Mouse (Mus musculus): Measurements from ENCODE around the gene Ddx42. TPM values are rescaled to one million over a fixed set of nuclear protein-coding genes. Genes with fewer than 3 reads are reported as not detected.

Gene Ddx42
- polyA plus RNA-seq, 1 experiment = 33.5 TPM

DNA sequence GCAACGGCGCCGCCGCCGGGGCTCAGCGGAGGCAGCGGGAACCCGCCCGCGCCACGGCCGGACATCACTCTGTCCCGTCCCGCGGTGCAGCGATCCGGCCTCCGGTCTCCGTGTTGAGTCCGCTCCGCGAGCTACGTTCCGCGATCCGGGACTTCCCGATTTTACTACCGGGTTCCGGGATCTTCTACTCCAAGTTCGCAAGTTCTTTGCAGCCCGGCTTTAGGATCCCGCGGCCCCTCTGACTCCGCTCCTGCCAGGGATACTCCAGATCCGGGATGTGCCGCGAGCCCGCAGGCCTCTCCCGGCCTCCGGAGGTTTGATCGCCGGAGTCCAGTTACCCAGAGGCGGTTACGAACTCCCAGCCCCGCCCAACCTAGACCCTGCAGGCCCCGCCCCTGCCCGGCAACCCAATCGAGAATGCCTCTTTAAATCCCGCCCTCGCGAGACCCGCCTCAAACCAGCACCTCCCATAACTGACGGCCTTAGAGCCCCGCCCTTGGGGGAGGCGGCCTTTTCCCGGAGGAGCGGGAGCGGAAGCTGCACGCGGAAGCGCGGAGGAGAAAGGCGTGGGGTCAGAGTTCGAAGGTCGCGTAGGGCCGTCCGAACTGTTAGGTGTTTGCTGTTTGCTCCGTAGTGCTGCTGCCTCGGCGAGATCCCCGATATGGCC, 56.1 kb downstream of the Ddx42 start, which contains the start of gene Smarcd2:
TSS of gene Smarcd2 (minus strand) at position 329 of the 667 bp plus-strand sequence.
- Histone ChIP-seq H3K4me1 (ENCODE audit: control insufficient read depth, insufficient read depth, low read length) (peaks cover 12% of the 10 kb centered on the region), H3K4me3 (replicated peaks; ENCODE audit: control insufficient read depth, low read depth, low read length) (peak within 1 kb of the TSS; percentile 93), H3K27ac (ENCODE audit: control insufficient read depth, insufficient read depth, low read depth, low read length, poor library complexity) (peak within 1 kb of the TSS; percentile 96)
- under 1% methylated on average over 72 of the region's 72 CpGs for WGBS
- TF ChIP-seq POLR2A (IDR thresholded peaks at IDR 0.05; ENCODE audit: borderline replicate concordance, control insufficient read depth, low read depth, low read length) = peak; percentile 71
- no peak for TF ChIP-seq CTCF (IDR thresholded peaks at IDR 0.05; ENCODE audit: control insufficient read depth, insufficient read depth, low read length)

DNA sequence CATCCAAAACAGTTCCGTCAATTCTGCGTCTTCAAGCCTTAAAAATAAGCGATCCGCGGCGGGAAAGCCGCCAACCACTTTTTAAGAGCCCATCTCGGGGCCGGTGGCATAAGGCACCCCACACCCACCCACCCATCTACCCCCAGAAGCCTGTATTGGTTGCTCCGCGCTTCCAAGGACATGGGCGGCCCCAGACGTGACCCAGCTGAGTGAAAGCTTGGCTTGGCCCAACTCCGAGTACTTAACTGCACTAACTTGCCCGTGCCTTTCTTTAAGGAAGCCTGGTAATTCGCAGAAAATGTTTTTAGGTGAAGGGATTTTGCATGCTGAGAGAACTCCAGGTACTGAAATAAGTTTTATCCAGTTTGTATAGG, 56.6 kb downstream of the Ddx42 start:
- WGBS = 13% methylated on average over 16 of the region's 16 CpGs
- Histone ChIP-seq H3K27ac (ENCODE audit: control insufficient read depth, insufficient read depth, low read depth, low read length, poor library complexity) (peak overlapping the region; percentile 62), H3K4me3 (replicated peaks; ENCODE audit: control insufficient read depth, low read depth, low read length) (peak overlapping the region; percentile 66), H3K4me1 (ENCODE audit: control insufficient read depth, insufficient read depth, low read length) (peaks cover 12% of the 10 kb centered on the region)
- TF ChIP-seq POLR2A (IDR thresholded peaks at IDR 0.05; ENCODE audit: borderline replicate concordance, control insufficient read depth, low read depth, low read length) (no peak), CTCF (IDR thresholded peaks at IDR 0.05; ENCODE audit: control insufficient read depth, insufficient read depth, low read length) (no peak)

DNA sequence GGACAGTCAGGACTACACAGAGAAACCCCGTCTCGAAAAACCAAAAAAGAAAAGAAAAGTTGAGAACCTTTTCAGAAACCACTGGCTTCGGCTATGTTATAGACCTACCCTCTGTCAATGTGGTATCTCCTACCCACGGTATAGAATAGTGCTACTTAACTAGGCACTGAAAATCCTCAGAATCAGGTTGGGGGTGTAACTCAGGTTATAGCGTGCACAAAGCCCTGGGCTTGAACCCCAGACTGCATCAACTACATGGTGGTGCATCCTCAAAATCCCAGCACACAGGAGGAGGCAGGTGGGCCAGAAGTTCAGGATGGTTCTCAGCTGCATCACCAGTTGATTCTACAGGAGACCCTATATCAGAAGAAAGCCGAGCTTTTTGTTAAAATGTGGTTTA, 57.1 kb downstream of the Ddx42 start:
- Histone ChIP-seq H3K4me3 (replicated peaks; ENCODE audit: control insufficient read depth, low read depth, low read length) (no peak overlapping the region), H3K4me1 (ENCODE audit: control insufficient read depth, insufficient read depth, low read length) (peaks cover 12% of the 10 kb centered on the region), H3K27ac (ENCODE audit: control insufficient read depth, insufficient read depth, low read depth, low read length, poor library complexity) (no peak overlapping the region)
- no peak for TF ChIP-seq CTCF (IDR thresholded peaks at IDR 0.05; ENCODE audit: control insufficient read depth, insufficient read depth, low read length)
- no peak for TF ChIP-seq POLR2A (IDR thresholded peaks at IDR 0.05; ENCODE audit: borderline replicate concordance, control insufficient read depth, low read depth, low read length)
- WGBS = 88% methylated on average over 6 of the region's 6 CpGs

DNA sequence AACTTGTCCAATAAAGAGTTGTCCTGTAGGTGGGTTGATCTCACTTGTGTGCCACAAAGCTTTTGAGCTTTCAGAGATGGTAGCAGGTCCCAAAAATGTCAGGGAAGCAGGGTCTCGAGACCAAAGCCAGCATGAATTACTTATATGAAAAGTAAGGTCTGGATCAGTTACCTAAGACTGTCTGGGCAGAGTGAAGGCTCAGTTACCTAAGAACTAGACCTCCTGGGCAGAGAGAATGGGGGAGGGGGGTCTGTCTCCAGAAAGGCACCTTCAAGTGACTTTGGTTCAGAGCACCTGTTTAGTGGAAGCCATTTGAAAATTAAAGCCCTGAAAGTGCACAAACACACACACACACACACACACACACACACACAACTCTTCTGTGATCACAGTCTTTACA, 57.6 kb downstream of the Ddx42 start:
- TF ChIP-seq POLR2A (IDR thresholded peaks at IDR 0.05; ENCODE audit: borderline replicate concordance, control insufficient read depth, low read depth, low read length) = no peak
- no peak for TF ChIP-seq CTCF (IDR thresholded peaks at IDR 0.05; ENCODE audit: control insufficient read depth, insufficient read depth, low read length)
- no peak overlapping the region for H3K4me3 ChIP-seq (replicated peaks; ENCODE audit: control insufficient read depth, low read depth, low read length)
- no peak overlapping the region for H3K27ac ChIP-seq (ENCODE audit: control insufficient read depth, insufficient read depth, low read depth, low read length, poor library complexity)
- WGBS = 77% methylated on average over 1 of the region's 1 CpGs
- peaks cover 10% of the 10 kb centered on the region for H3K4me1 ChIP-seq (ENCODE audit: control insufficient read depth, insufficient read depth, low read length)

DNA sequence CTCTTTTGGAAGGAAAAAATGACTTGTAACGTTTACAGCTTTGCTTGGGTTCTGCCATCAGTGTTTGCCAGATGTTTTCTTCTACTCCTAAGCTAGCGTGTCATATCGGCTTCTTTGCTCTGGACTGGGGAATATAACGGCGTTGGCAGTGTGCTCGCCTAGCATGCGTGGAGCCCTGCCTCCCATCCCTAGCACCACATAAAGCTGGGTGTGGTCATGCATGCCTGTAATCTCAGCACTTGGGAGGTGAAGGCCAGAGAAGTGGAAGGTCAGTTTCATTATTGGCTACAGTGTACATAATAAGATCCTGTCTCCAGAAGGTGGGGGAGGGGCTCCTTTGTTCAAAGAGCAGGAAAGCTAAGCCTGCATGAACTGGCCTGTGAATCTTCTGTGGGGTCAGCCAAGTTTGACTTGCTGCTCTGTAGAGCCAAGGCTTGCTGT, 58.3 kb downstream of the Ddx42 start:
- 89% methylated on average over 7 of the region's 7 CpGs for WGBS

DNA sequence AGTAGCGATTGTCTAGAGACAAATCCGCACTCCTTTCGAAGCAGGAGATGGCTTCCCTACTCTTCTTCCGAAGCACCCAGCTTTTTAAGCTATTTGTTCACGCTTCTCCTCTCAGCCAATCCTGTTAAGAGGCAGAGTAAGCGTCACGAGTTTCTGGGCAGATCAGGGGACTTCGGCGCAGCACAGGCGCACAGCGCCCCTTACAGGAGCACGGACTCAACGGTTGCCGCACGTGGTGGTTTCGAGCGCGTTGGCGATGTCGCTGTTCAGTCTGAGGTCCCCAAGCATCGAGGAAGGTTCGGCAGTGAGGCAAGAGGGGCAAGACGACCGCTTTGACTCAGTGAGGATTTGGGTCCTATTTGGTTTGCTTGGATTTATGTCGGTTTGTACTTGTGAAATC, 59.7 kb downstream of the Ddx42 start, which contains the start of gene Tcam1:
TSS of gene Tcam1 (plus strand) at position 219 of the 400 bp plus-strand sequence.
- H3K27ac ChIP-seq (ENCODE audit: control insufficient read depth, insufficient read depth, low read depth, low read length, poor library complexity) = no peak within 1 kb of the TSS
- H3K4me1 ChIP-seq (ENCODE audit: control insufficient read depth, insufficient read depth, low read length) = peaks cover 6% of the 10 kb centered on the region
- WGBS = 2% methylated on average over 25 of the region's 25 CpGs
- H3K4me3 ChIP-seq (replicated peaks; ENCODE audit: control insufficient read depth, low read depth, low read length) = peak within 1 kb of the TSS; percentile 44
- TF ChIP-seq POLR2A (IDR thresholded peaks at IDR 0.05; ENCODE audit: borderline replicate concordance, control insufficient read depth, low read depth, low read length) (peak; percentile 60; the same call in 1 of the 2 replicates), CTCF (IDR thresholded peaks at IDR 0.05; ENCODE audit: control insufficient read depth, insufficient read depth, low read length) (peak; percentile 92)

More for the DNA sequence above, 58.3 kb downstream of the Ddx42 start:
- Histone ChIP-seq H3K4me3 (replicated peaks; ENCODE audit: control insufficient read depth, low read depth, low read length) (no peak overlapping the region), H3K27ac (ENCODE audit: control insufficient read depth, insufficient read depth, low read depth, low read length, poor library complexity) (no peak overlapping the region), H3K4me1 (ENCODE audit: control insufficient read depth, insufficient read depth, low read length) (peaks cover 10% of the 10 kb centered on the region)
- no peak for TF ChIP-seq POLR2A (IDR thresholded peaks at IDR 0.05; ENCODE audit: borderline replicate concordance, control insufficient read depth, low read depth, low read length)
- no peak for TF ChIP-seq CTCF (IDR thresholded peaks at IDR 0.05; ENCODE audit: control insufficient read depth, insufficient read depth, low read length)

DNA sequence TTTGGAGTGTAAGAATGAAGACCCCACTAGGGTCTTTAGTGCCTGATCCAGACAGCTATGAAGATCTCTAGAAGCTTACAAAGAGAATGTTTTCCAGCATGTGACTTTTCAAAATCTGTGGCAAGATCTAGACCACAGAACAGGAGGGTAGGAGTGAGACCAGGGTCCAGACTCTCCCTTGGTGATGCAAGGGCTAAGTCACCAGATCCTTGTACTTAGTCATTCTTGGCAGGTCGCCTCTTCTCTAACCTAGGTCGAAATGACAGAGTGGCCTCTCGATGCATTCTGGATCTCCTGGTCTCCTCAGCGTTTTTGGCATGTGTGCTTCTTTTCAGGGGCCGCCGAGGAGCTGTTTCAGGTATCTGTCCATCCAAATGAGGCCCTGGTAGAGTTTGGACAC, 65.7 kb downstream of the Ddx42 start:
- TF ChIP-seq POLR2A (IDR thresholded peaks at IDR 0.05; ENCODE audit: borderline replicate concordance, control insufficient read depth, low read depth, low read length) = no peak
- no peak for TF ChIP-seq CTCF (IDR thresholded peaks at IDR 0.05; ENCODE audit: control insufficient read depth, insufficient read depth, low read length)
- H3K27ac ChIP-seq (ENCODE audit: control insufficient read depth, insufficient read depth, low read depth, low read length, poor library complexity) = no peak overlapping the region
- no peaks in the 10 kb centered on the region; the same call in 1 of the 2 replicates for H3K4me1 ChIP-seq (ENCODE audit: control insufficient read depth, insufficient read depth, low read length)
- 77% methylated on average over 6 of the region's 6 CpGs for WGBS
- H3K4me3 ChIP-seq (replicated peaks; ENCODE audit: control insufficient read depth, low read depth, low read length) = no peak overlapping the region

DNA sequence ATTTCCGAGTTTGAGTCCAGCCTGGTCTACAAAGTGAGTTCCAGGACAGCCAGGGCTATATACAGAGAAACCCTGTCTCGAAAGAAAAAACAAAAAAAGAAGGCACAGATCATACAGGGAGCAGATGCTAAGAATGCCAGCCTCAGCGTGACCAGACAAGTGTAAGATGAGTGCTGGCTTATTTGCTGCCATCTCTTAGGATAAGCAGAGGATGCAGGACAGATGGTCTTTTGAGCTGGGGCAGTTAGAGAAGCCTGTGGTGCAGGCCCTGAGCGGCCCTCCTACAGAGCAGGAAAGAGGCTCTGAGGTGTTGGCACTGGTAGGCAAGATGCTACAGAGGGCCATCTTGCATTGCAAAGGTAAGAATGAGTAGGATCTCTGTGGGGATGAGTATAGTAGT, 66.6 kb downstream of the Ddx42 start:
- 77% methylated on average over 4 of the region's 4 CpGs for WGBS
- Histone ChIP-seq H3K4me1 (ENCODE audit: control insufficient read depth, insufficient read depth, low read length) (no peaks in the 10 kb centered on the region; the same call in 1 of the 2 replicates), H3K4me3 (replicated peaks; ENCODE audit: control insufficient read depth, low read depth, low read length) (no peak overlapping the region), H3K27ac (ENCODE audit: control insufficient read depth, insufficient read depth, low read depth, low read length, poor library complexity) (no peak overlapping the region)
- TF ChIP-seq CTCF (IDR thresholded peaks at IDR 0.05; ENCODE audit: control insufficient read depth, insufficient read depth, low read length) (no peak), POLR2A (IDR thresholded peaks at IDR 0.05; ENCODE audit: borderline replicate concordance, control insufficient read depth, low read depth, low read length) (no peak)

Measured in bone marrow, adult 2 months (tissue).